Mouse (Mus musculus) stomach, embryonic 15.5 days (tissue): ENCODE measurements around the gene Scarf1. TPM values are rescaled to one million over a fixed set of nuclear protein-coding genes. Genes with fewer than 3 reads are reported as not detected.

Experiments used
- ATAC-seq: fragments of 200-750 bp; cut with Nextera tagmentation; 2 replicates; pipeline ENCODE4 v1.8.0; 2017; ENCODE audit warnings: low read depth, moderate number of reproducible peaks, moderate TSS enrichment; ENCODE audit not compliant: insufficient read depth, low FRiP score
- H3K27ac ChIP-seq: fragments of 300-500 bp; sonication (generic); 2 replicates; pipeline ENCODE4 v1.5.1; 2015; ENCODE audit warnings: mild to moderate bottlenecking, inconsistent platforms
- H3K27me3 ChIP-seq: fragments of 300-500 bp; sonication (generic); replicated peaks from 2 replicates; pipeline ENCODE4 v1.6.1; 2015; ENCODE audit warnings: inconsistent platforms
- H3K36me3 ChIP-seq: fragments of 300-500 bp; sonication (generic); 2 replicates; pipeline ENCODE4 v1.6.1; 2015; ENCODE audit warnings: inconsistent platforms
- H3K4me1 ChIP-seq: fragments of 300-500 bp; sonication (generic); 2 replicates; pipeline ENCODE4 v1.6.1; 2015; ENCODE audit warnings: inconsistent platforms
- H3K4me2 ChIP-seq: fragments of 300-500 bp; sonication (generic); 2 replicates; pipeline ENCODE4 v1.6.1; 2015; ENCODE audit warnings: mild to moderate bottlenecking, inconsistent platforms
- H3K4me3 ChIP-seq: fragments of 300-500 bp; sonication (generic); replicated peaks from 2 replicates; pipeline ENCODE4 v1.5.1; 2015; ENCODE audit warnings: inconsistent platforms
- H3K9ac ChIP-seq: fragments of 300-500 bp; sonication (generic); 2 replicates; pipeline ENCODE4 v1.6.1; 2015; ENCODE audit warnings: inconsistent platforms
- H3K9me3 ChIP-seq: fragments of 300-500 bp; sonication (generic); 2 replicates; pipeline ENCODE4 v1.6.1; 2016; ENCODE audit warnings: inconsistent platforms
- WGBS: fragments of 180-500 bp; shearing (Covaris S2); methylation state at CpG from one replicate; pipeline ENCODE4 v1.1.7; 2015; 5-methylcytosine and 5-hydroxymethylcytosine counted together
- microRNA counts: library from miRNA; unstranded; fragments of <30 nt; microRNA quantifications from one replicate; lab custom pipeline; 2016
- microRNA-seq: library from miRNA; unstranded; fragments of <30 nt; microRNA quantifications from one replicate; pipeline ENCODE4, GENCODE M21; 2016
- polyA plus RNA-seq: library from polyadenylated mRNA; unstranded; fragments of >200 nt; fragmentation: Nextera tagmentation; extraction: Ambion mirVana; gene quantifications from 2 replicates; pipeline ENCODE4 v1.2.1, GENCODE M21; 2015

Scarf1 gene
- polyA plus RNA-seq, 1 experiment from 2014 or later = 7.1 TPM

- Histone ChIP-seq H3K4me3 (no peak overlapping the region), H3K9ac (no peak overlapping the region), H3K4me1 (peaks cover 15% of the 10 kb centered on the region), H3K9me3 (no peaks in the 10 kb centered on the region), H3K4me2 (no peak overlapping the region), H3K27ac (no peak overlapping the region), H3K36me3 (no peaks in the 10 kb centered on the region), H3K27me3 (no peaks in the 10 kb centered on the region)
- WGBS = 64% methylated on average over 13 of the region's 14 CpGs
- ATAC-seq = no peak
Observed at GRCm38 (mm10) chr11:75571126-75571990, 58.0 kb downstream of the Scarf1 start.

GRCm38 (mm10) chr11:75572301-75572791 is 59.0 kb downstream of the Scarf1 start:
- Histone ChIP-seq H3K9me3 (no peaks in the 10 kb centered on the region), H3K27ac (peak overlapping the region; percentile 68; the same call in 1 of the 2 replicates), H3K4me1 (peaks cover 15% of the 10 kb centered on the region), H3K9ac (no peak overlapping the region), H3K4me3 (no peak overlapping the region), H3K4me2 (peak overlapping the region; percentile 35), H3K36me3 (no peaks in the 10 kb centered on the region), H3K27me3 (no peaks in the 10 kb centered on the region)
- ATAC-seq = 0 out of 2 replicates have a peak, but pooled peaks have one; percentile 2
- WGBS = 19% methylated on average over 10 of the region's 10 CpGs

GRCm38 (mm10) chr11:75572854-75573650 is 59.7 kb downstream of the Scarf1 start:
- peak overlapping the region; percentile 35 for H3K4me2 ChIP-seq
- ATAC-seq = peak; percentile 86

GRCm38 (mm10) chr11:75574378-75575123 is 61.2 kb downstream of the Scarf1 start:
- H3K36me3 ChIP-seq = no peaks in the 10 kb centered on the region
- H3K9me3 ChIP-seq = no peaks in the 10 kb centered on the region
- H3K4me3 ChIP-seq = no peak overlapping the region
- no peak overlapping the region for H3K9ac ChIP-seq
- H3K27me3 ChIP-seq = no peaks in the 10 kb centered on the region
- H3K4me2 ChIP-seq = no peak overlapping the region
- H3K27ac ChIP-seq = no peak overlapping the region
- H3K4me1 ChIP-seq = peaks cover 15% of the 10 kb centered on the region
- no peak for ATAC-seq
- 76% methylated on average over 5 of the region's 5 CpGs for WGBS

More at GRCm38 (mm10) chr11:75572854-75573650, 59.7 kb downstream of the Scarf1 start:
- H3K9me3 ChIP-seq = no peaks in the 10 kb centered on the region
- H3K4me1 ChIP-seq = peaks cover 15% of the 10 kb centered on the region
- no peaks in the 10 kb centered on the region for H3K27me3 ChIP-seq
- H3K9ac ChIP-seq = no peak overlapping the region
- WGBS = 10% methylated on average over 12 of the region's 12 CpGs
- no peaks in the 10 kb centered on the region for H3K36me3 ChIP-seq
- H3K4me3 ChIP-seq = no peak overlapping the region
- H3K27ac ChIP-seq = peak overlapping the region; percentile 68

GRCm38 (mm10) chr11:75575560-75576123 is 62.3 kb downstream of the Scarf1 start:
- 69% methylated on average over 9 of the region's 9 CpGs for WGBS
- Histone ChIP-seq H3K9ac (no peak overlapping the region), H3K4me1 (peaks cover 15% of the 10 kb centered on the region), H3K4me2 (no peak overlapping the region), H3K36me3 (no peaks in the 10 kb centered on the region), H3K27ac (no peak overlapping the region), H3K4me3 (no peak overlapping the region), H3K27me3 (no peaks in the 10 kb centered on the region), H3K9me3 (no peaks in the 10 kb centered on the region)
- ATAC-seq = no peak

MicroRNAs encoded within 50 kb of the gene (microRNA counts, 519-probe panel; counts per million panel counts)
- microRNA mmu-miR-22 (lab: Ali Mortazavi, UCI) = 3,419 counts per million, percentile 86 among the panel's probes with 10 or more counts

Small RNA genes within 50 kb of the gene (microRNA-seq; reads per million reads assigned to microRNA genes)
- gene Mir22 (2,568 reads per million, percentile 84 among the genes with 10 or more reads in this experiment), gene Mir3971 (not detected)

Other genes with a start within 250 kb of the Scarf1 start
- 98.5 and 101 TPM in 2 replicates for gene Rpa1, start 165.2 kb upstream of the Scarf1 start, polyA plus RNA-seq
- gene Smyd4, start 165.1 kb upstream of the Scarf1 start, polyA plus RNA-seq = 10.9 and 11.4 TPM in 2 replicates
- 49.5 and 62.5 TPM in 2 replicates for gene Serpinf1, start 90.8 kb upstream of the Scarf1 start, polyA plus RNA-seq
- 50.0 and 64.1 TPM in 2 replicates for gene Serpinf2, start 73.9 kb upstream of the Scarf1 start, polyA plus RNA-seq
- 6.0 and 6.4 TPM in 2 replicates for gene Wdr81, start 58.8 kb upstream of the Scarf1 start, polyA plus RNA-seq
- 19.7 and 22.3 TPM in 2 replicates for gene Tlcd2, start 51.8 kb upstream of the Scarf1 start, polyA plus RNA-seq
- gene Prpf8, start 26.7 kb upstream of the Scarf1 start, polyA plus RNA-seq = 49.9 and 58.6 TPM in 2 replicates
- 1.0 and 1.1 TPM in 2 replicates for gene Rilp, start 3.4 kb upstream of the Scarf1 start, polyA plus RNA-seq
- gene Slc43a2, start 18.2 kb downstream of the Scarf1 start, polyA plus RNA-seq = 4.9 and 6.3 TPM in 2 replicates
- gene Pitpna, start 74.6 kb downstream of the Scarf1 start, polyA plus RNA-seq = 82.4 and 83.4 TPM in 2 replicates
- gene Inpp5k, start 117.4 kb downstream of the Scarf1 start, polyA plus RNA-seq = 18.9 and 20.2 TPM in 2 replicates
- 55.5 and 56.4 TPM in 2 replicates for gene Myo1c, start 137.0 kb downstream of the Scarf1 start, polyA plus RNA-seq
- gene Crk, start 165.7 kb downstream of the Scarf1 start, polyA plus RNA-seq = 108 and 116 TPM in 2 replicates
- gene Ywhae, start 219.3 kb downstream of the Scarf1 start, polyA plus RNA-seq = 701 and 790 TPM in 2 replicates